Mouse (Mus musculus) kidney, adult 2 months (tissue): ENCODE measurements at regions not wholly inside any gene's neighbourhood (a gene's known extent, or its start where the extent isn't known, plus 50 kb on each side); places are given as distances from the start of the nearest gene placed in this dataset.

Source experiments
- DNase-seq: peaks from one replicate; pipeline ENCODE4 v3.0.0; 2021
- H3K27ac ChIP-seq: fragments of 200-500 bp; 2 replicates; pipeline ENCODE4 v1.5.1; 2012; ENCODE audit warnings: low read depth, low read length, control low read depth, inconsistent platforms; ENCODE audit not compliant: insufficient read depth
- H3K27me3 ChIP-seq: fragments of 200-500 bp; replicated peaks from 2 replicates; pipeline ENCODE4 v1.6.1; 2012; ENCODE audit warnings: mild to moderate bottlenecking, moderate library complexity, low read length, inconsistent platforms; ENCODE audit not compliant: control insufficient read depth, insufficient read depth
- H3K36me3 ChIP-seq: fragments of 200-500 bp; 2 replicates; pipeline ENCODE4 v1.6.1; 2012; ENCODE audit warnings: mild to moderate bottlenecking, moderate library complexity, low read length, inconsistent platforms; ENCODE audit not compliant: control insufficient read depth, insufficient read depth
- H3K4me1 ChIP-seq: fragments of 200-500 bp; 2 replicates; pipeline ENCODE4 v1.6.1; 2011; ENCODE audit warnings: low read length; ENCODE audit not compliant: control insufficient read depth, insufficient read depth
- H3K4me3 ChIP-seq: fragments of 200-500 bp; 2 replicates; pipeline ENCODE4 v1.5.1; 2011; ENCODE audit warnings: mild to moderate bottlenecking, low read depth, low read length, control low read depth; ENCODE audit not compliant: insufficient read depth
- CTCF ChIP-seq: fragments of 200-500 bp; conservative IDR thresholded peaks from 2 replicates; pipeline ENCODE4 v1.5.1; 2011; ENCODE audit warnings: low read depth, mild to moderate bottlenecking, control low read depth, low read length, moderate library complexity, mixed read lengths; ENCODE audit not compliant: insufficient read depth, insufficient read length
- POLR2A ChIP-seq: fragments of 200-500 bp; IDR thresholded peaks from one replicate; pipeline ENCODE4 v1.6.1; 2011; ENCODE audit warnings: low read depth, low read length, control low read depth
- WGBS: fragments of 180-500 bp; shearing (Covaris S2); methylation state at CpG from one replicate; pipeline ENCODE4 v1.1.7; 2018; 5-methylcytosine and 5-hydroxymethylcytosine counted together

DNA sequence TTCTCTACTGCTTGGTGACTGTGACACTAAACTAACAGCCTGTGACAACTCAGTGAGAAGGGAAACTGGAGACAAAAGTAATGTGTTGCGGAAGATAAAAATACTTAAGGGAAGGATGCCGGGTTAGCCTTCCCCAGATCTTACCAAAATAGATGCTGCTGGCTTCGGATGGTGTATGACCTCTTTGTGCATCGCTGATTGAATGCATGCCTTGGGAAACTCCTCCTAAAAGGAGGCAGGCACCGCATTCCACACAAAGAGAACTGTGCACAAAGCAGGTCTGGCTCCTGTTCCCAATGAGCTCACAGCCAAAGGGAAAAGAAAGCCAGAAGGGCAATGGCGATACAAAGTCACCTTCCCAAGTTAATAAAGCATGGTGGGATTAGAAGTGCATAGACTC, 144.9 kb upstream of the Hnrnpa3 start:
- H3K4me1 ChIP-seq = no peaks in the 10 kb centered on the region
- H3K27ac ChIP-seq = no peak overlapping the region
- no peak overlapping the region for H3K4me3 ChIP-seq
- no peaks in the 10 kb centered on the region for H3K27me3 ChIP-seq
- no peak for DNase-seq
- 32% methylated on average over 6 of the region's 6 CpGs for WGBS
- no peaks in the 10 kb centered on the region for H3K36me3 ChIP-seq
- TF ChIP-seq POLR2A (no peak), CTCF (no peak)

DNA sequence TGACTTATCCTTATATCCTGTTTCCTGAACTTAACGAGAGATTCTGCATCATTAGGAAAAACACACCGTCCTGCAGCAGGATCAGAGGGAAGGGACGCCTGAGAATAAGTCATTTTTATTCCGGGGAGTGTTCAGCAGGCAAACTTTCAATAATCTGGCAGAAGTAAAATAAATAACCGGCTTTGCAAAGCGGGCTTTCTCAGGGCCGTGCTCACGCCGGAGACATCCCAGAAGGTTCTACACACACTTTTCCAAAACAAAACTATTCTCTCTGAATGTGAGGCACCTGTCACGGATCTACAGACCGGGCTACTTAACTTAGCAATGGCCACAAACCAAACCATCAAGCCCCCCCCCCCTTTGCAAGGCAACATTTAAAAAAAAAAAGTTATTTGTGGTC, 142.8 kb upstream of the Hnrnpa3 start:
- TF ChIP-seq CTCF = no peak
- TF ChIP-seq POLR2A = no peak
- no peaks in the 10 kb centered on the region for H3K27me3 ChIP-seq
- no peak for DNase-seq
- H3K4me3 ChIP-seq = no peak overlapping the region
- no peaks in the 10 kb centered on the region for H3K4me1 ChIP-seq
- WGBS = 46% methylated on average over 11 of the region's 11 CpGs
- H3K27ac ChIP-seq = no peak overlapping the region
- H3K36me3 ChIP-seq = no peaks in the 10 kb centered on the region

DNA sequence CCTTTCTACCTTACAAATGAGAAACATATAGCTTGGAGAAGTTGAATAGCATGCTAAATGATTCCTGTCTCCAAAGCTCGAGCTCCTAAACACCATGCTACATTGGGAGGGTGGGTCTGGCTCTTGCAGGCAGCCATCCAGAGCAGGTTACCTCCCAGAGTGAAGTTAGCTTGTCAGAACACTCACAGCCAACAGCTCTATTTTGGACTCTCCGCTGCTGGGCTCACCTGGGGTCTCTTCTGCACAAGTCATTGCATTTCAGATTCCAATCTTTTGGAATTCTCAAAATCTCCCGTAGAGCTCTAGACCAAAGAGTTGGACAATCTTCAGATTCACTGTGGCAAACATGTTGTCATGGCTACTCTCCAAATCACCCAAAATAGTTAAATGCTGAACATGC, 142.0 kb upstream of the Hnrnpa3 start:
- 83% methylated on average over 3 of the region's 3 CpGs for WGBS
- no peak overlapping the region for H3K27ac ChIP-seq
- H3K27me3 ChIP-seq = no peaks in the 10 kb centered on the region
- no peaks in the 10 kb centered on the region for H3K4me1 ChIP-seq
- H3K36me3 ChIP-seq = no peaks in the 10 kb centered on the region
- H3K4me3 ChIP-seq = no peak overlapping the region
- no peak for DNase-seq
- no peak for TF ChIP-seq CTCF
- TF ChIP-seq POLR2A = no peak

DNA sequence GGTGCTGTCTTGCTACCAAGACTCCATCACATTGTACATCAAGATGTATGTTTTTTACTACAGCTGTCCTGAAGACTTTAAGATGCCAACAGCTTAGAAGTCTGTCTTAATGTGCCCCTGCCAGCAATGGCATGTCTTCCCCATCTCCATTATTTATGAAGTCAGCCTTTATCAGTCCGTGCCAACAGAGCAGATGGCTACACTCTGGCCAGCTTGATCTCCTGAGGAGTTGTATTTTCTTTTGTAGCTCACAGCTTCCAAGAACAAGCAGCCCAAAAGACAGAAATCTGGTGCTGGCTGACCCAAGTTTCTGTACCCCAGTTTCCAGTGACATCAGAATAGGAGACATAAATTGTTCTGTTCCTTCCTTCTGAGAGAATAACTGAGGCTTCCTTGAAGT, 140.5 kb upstream of the Hnrnpa3 start:
- Histone ChIP-seq H3K36me3 (no peaks in the 10 kb centered on the region), H3K4me3 (no peak overlapping the region), H3K4me1 (no peaks in the 10 kb centered on the region), H3K27ac (no peak overlapping the region), H3K27me3 (no peaks in the 10 kb centered on the region)
- no peak for DNase-seq
- WGBS = 59% methylated on average over 1 of the region's 1 CpGs
- TF ChIP-seq CTCF (no peak), POLR2A (no peak)

DNA sequence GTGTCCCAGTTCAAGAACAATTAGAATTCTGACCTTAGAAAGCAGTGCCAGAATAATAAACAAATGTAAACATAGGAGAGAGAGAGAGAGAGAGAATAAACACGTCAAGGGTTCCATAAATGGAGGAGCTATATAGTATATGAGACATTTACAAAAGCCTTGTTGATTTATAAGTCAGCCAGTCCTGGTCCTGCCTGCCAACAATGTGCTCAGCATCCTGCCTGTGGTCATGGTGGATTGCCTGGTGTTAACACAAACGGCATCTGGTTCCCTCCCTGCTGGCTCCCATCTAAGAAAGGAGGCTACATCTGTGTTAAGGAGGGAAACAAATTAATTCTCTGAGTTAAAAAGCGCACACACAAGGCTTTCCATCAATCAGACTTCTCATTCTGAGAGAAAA, 133.5 kb upstream of the Hnrnpa3 start:
- no peaks in the 10 kb centered on the region for H3K4me1 ChIP-seq
- TF ChIP-seq CTCF (no peak), POLR2A (no peak)
- DNase-seq = no peak
- H3K4me3 ChIP-seq = no peak overlapping the region
- H3K27ac ChIP-seq = no peak overlapping the region
- WGBS = 61% methylated on average over 3 of the region's 3 CpGs
- no peaks in the 10 kb centered on the region for H3K36me3 ChIP-seq
- H3K27me3 ChIP-seq = no peaks in the 10 kb centered on the region

DNA sequence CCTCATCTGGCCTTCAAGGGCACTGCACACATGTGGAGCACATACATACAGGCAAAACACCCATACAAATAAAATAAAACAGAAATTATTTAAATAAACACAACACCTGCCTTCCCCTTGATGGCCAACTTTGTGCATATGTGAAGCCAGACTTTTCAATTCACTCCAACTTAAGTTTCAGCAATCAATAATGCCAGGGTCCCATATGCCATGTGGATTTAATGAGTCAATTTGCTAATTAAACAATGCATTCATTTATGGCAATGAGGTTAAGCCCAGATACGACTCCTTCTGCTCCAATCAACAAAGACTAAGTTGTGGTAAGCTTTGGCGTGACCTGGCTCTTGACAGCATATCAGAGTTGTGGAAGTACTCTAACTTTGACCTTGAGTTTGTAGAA, 130.4 kb upstream of the Hnrnpa3 start:
- Histone ChIP-seq H3K36me3 (no peaks in the 10 kb centered on the region), H3K27me3 (no peaks in the 10 kb centered on the region), H3K27ac (no peak overlapping the region), H3K4me3 (no peak overlapping the region), H3K4me1 (no peaks in the 10 kb centered on the region)
- no peak for TF ChIP-seq CTCF
- TF ChIP-seq POLR2A = no peak
- DNase-seq = no peak
- 94% methylated on average over 2 of the region's 2 CpGs for WGBS

DNA sequence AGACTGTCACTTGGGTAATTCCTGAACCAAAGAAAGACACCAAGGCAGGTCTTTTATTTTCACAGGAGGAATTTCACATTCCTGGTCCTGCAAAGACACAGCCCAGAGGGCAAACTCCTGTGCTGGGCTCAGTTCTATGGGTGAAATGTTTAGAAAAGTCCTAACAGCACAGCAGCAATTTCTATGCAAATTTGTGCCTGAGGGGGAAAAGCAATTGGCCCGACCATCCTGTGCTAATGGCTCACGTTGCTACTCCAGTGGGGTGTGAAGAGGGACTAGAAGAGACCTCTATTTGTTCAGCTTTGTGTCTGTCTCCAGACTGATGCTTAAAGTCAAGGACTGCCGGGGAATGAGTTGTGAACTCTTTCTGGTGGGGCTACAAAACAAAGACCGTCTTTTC, 120.9 kb upstream of the Hnrnpa3 start:
- DNase-seq = peak; percentile 57
- Histone ChIP-seq H3K27me3 (no peaks in the 10 kb centered on the region; the same call in 1 of the 2 replicates), H3K4me3 (no peak overlapping the region), H3K36me3 (no peaks in the 10 kb centered on the region), H3K27ac (no peak overlapping the region), H3K4me1 (peaks cover 5% of the 10 kb centered on the region; the same call in 1 of the 2 replicates)
- TF ChIP-seq CTCF = no peak
- TF ChIP-seq POLR2A = no peak
- WGBS = 34% methylated on average over 4 of the region's 4 CpGs

DNA sequence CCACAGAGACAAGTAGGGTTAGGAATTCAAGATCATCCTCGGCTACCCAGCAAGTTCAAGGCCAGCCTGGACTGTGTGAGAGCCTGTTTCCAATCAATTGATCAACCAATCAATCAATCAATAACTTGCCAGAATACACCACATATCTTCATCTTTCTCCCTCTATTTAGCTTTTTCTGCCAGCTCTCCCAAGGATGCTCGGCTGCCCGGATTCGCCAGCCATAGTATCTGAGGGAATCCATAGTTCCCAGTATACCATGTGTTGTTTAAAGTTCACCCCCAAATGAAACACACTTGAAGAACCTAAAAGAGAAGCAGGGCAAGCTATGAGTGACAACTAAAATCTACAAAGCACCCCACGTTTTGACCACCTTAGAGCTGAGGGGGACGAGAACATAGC, 119.3 kb upstream of the Hnrnpa3 start:
- WGBS = 94% methylated on average over 6 of the region's 6 CpGs
- Histone ChIP-seq H3K4me3 (no peak overlapping the region), H3K4me1 (peaks cover 5% of the 10 kb centered on the region; the same call in 1 of the 2 replicates), H3K36me3 (no peaks in the 10 kb centered on the region), H3K27me3 (no peaks in the 10 kb centered on the region; the same call in 1 of the 2 replicates), H3K27ac (no peak overlapping the region)
- TF ChIP-seq POLR2A = no peak
- no peak for TF ChIP-seq CTCF
- no peak for DNase-seq
